8 mouse cellular contexts compared by ENCODE assay signal in the genomic region with DNA sequence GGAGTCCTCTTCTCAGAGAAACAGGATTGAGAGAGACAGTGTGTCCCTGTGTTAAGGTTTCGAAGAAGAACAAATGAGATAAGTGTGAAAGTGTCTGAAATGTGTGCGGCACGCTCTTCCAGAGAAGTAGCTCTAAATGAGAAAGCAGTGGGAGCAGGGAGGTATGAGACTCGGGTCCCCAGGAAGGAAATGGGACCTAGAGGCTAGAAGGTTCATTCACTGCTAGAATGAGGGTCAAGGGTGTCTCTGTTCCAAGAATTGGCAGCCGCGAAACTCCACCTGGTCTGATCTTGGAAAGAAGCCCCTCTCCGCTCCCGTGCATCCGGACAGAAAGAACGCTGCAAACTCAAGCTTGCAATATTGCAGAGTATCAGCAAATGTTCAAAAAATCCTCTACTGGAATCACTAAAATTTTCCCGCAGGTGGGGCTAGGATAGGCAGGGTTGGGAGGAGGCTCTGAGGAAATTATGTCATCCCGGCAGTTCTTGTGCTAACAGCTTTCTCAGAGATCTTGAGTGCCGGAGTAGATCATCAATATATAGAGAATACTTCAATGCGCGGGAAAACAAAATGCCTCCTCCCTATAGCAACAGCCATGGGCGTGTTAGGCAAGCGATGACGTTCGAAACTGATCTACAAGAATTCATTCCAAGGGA. TPM values are rescaled to one million over a fixed set of nuclear protein-coding genes. Genes with fewer than 3 reads are reported as not detected.
DNase-seq lines count a peak whose midpoint lies in the region; ATAC-seq and TF ChIP-seq lines count a peak whose summit lies in the region.

No protein-coding gene starts in this region.

- TF ChIP-seq CTCF in lung, adult 2 months (IDR thresholded peaks at IDR 0.05; ENCODE audit: insufficient read depth, low read length) = no peak

- peak overlapping the region; percentile 95 for H3K27ac ChIP-seq in embryonic facial prominence, embryonic 14.5 days (replicated peaks; ENCODE audit: low read depth, low read length)
- peak overlapping the region; percentile 79 for H3K27ac ChIP-seq in liver, embryonic 11.5 days (ENCODE audit: low read depth, low read length)

- DNase-seq in lung, adult 2 months = no peak
- no peak for DNase-seq in lung, postnatal 25 days (ENCODE audit: low spot score)
- peak; percentile 56 for DNase-seq in embryonic facial prominence, embryonic 14.5 days (ENCODE audit: low spot score)
- DNase-seq in heart, postnatal 14 days = peak; percentile 13 to 15
- DNase-seq in liver, embryonic 11.5 days (ENCODE audit: low spot score) = peak; percentile 44
- DNase-seq in right cerebral cortex, postnatal 10 days (ENCODE audit: low spot score in 2 of 2) = peak; percentile 32 to 33
- no peak for DNase-seq in thymus, postnatal 0 days (ENCODE audit: low spot score)
- no peak for DNase-seq in spleen, postnatal 10 days (ENCODE audit: low spot score in 2 of 2)

- H3K4me2 ChIP-seq in embryonic facial prominence, embryonic 14.5 days (ENCODE audit: low read depth, low read length) = peak overlapping the region; percentile 74
- H3K4me2 ChIP-seq in liver, embryonic 11.5 days = peak overlapping the region; percentile 82

- intact Hi-C loops in heart, postnatal 14 days (cut with DNase I) = loop anchor here (5.0 kb wide), 3 partner anchors 109 to 279 kb away; no protein-coding TSS in a partner anchor

- no peaks in the 10 kb centered on the region for H3K9me3 ChIP-seq in embryonic facial prominence, embryonic 14.5 days (ENCODE audit: control insufficient read depth, low read length)
- no peaks in the 10 kb centered on the region for H3K9me3 ChIP-seq in liver, embryonic 11.5 days (ENCODE audit: control insufficient read depth, low read length)

- peaks cover 3% of the 10 kb centered on the region; the same call in 1 of the 2 replicates for H3K4me1 ChIP-seq in lung, adult 2 months (ENCODE audit: control insufficient read depth, insufficient read depth, low read length)
- peaks cover 12% of the 10 kb centered on the region for H3K4me1 ChIP-seq in embryonic facial prominence, embryonic 14.5 days (ENCODE audit: control insufficient read depth, insufficient read depth, low read length)
- no peaks in the 10 kb centered on the region; the same call in 1 of the 2 replicates for H3K4me1 ChIP-seq in liver, embryonic 11.5 days (replicated peaks; ENCODE audit: control insufficient read depth, insufficient read depth, low read length)

- ATAC-seq in embryonic facial prominence, embryonic 14.5 days (ENCODE audit: low read depth) = no peak
- no peak for ATAC-seq in liver, embryonic 11.5 days (replicated peaks; ENCODE audit: low FRiP score)

- no peak for TF ChIP-seq POLR2A in lung, adult 2 months (IDR thresholded peaks at IDR 0.05; ENCODE audit: borderline replicate concordance, extremely low read depth, low read depth, low read length)

- H3K4me3 ChIP-seq in lung, adult 2 months (replicated peaks; ENCODE audit: extremely low read depth, low read depth, low read length) = peak overlapping the region; percentile 83
- peak overlapping the region; percentile 66 for H3K4me3 ChIP-seq in embryonic facial prominence, embryonic 14.5 days (ENCODE audit: low read depth, low read length)
- H3K4me3 ChIP-seq in liver, embryonic 11.5 days (ENCODE audit: low read depth, low read length) = peak overlapping the region; percentile 57

- WGBS in lung, adult 2 months = 11% methylated on average over 19 of the region's 19 CpGs
- 4% methylated on average over 19 of the region's 19 CpGs for WGBS in embryonic facial prominence, embryonic 14.5 days
- 8% methylated on average over 19 of the region's 19 CpGs for WGBS in liver, embryonic 11.5 days

- peak overlapping the region; percentile 79 for H3K9ac ChIP-seq in embryonic facial prominence, embryonic 14.5 days (ENCODE audit: low read depth, low read length)
- H3K9ac ChIP-seq in liver, embryonic 11.5 days (ENCODE audit: low read depth, low read length) = peak overlapping the region; percentile 56

- H3K36me3 ChIP-seq in embryonic facial prominence, embryonic 14.5 days (ENCODE audit: control insufficient read depth, insufficient read depth, low read length) = no peaks in the 10 kb centered on the region
- no peaks in the 10 kb centered on the region for H3K36me3 ChIP-seq in liver, embryonic 11.5 days (ENCODE audit: control insufficient read depth, insufficient read depth, low read length)

- no peaks in the 10 kb centered on the region for H3K27me3 ChIP-seq in embryonic facial prominence, embryonic 14.5 days (replicated peaks; ENCODE audit: control insufficient read depth, insufficient read depth, low read length)
- peaks cover 30% of the 10 kb centered on the region for H3K27me3 ChIP-seq in liver, embryonic 11.5 days (replicated peaks; ENCODE audit: control insufficient read depth, insufficient read depth, low read length)

RNA-seq across cellular contexts. Expression of a gene that starts 2.2 kb away (rescaled TPM):
- polyA plus RNA-seq in lung, adult 2 months (2012; rRNA removed) = 7.6 and 11.1 TPM in 2 replicates
- polyA plus RNA-seq in embryonic facial prominence, embryonic 14.5 days (2014; fragmentation: Nextera tagmentation; extraction: Ambion mirVana) = 16.4 and 17.7 TPM in 2 replicates
- total RNA-seq in heart, postnatal 14 days (2021) = 10 to 100 TPM; 14.9 to 16.7 TPM
- polyA plus RNA-seq in liver, embryonic 11.5 days (2014; fragmentation: Nextera tagmentation; extraction: Ambion mirVana) = 11.6 and 11.8 TPM in 2 replicates
- 5.4 and 8.8 TPM in 2 replicates for polyA plus RNA-seq in thymus, postnatal 0 days (2015; fragmentation: Nextera tagmentation; extraction: Ambion mirVana)

Comparison
In these comparisons a context has a peak if more than half of its experiments do, and no peak if none do; other contexts are left out.
1. DNase-seq: peak in embryonic facial prominence, embryonic 14.5 days (single experiment), heart, postnatal 14 days (2 of 2), liver, embryonic 11.5 days (single experiment) and right cerebral cortex, postnatal 10 days (2 of 2); none in lung, adult 2 months (single experiment), lung, postnatal 25 days (single experiment), thymus, postnatal 0 days (single experiment) and spleen, postnatal 10 days (0 of 2).
2. Peak in every context shown above with its lines, with median percentiles within 50 percentile points of each other: H3K4me3 ChIP-seq.